Mouse (Mus musculus): ENCODE data around the gene Pigb.

DNA sequence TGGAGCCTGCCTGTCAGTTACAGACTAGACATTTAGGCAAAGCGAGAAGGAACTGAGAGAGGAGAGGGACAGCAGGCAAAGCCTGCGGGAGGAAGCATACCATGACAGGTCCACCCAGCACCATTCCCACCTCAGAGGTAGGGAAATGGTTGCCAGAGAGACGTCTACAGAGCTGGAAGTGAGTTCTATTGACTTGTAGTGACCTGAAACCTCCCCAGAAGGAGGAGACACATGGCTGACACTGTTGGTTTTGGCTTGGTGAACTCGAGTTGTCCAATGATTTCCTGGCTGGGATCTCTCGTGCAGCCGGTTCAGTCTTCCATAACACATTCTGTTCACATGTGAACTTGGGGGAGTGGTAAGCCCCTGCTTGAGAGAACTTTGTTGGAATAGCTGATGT lies 43.8 kb upstream of the Pigb start:
- TF ChIP-seq POLR2A (IDR thresholded peaks at IDR 0.05; ENCODE audit: low read depth, low read length) (no peak), CTCF (IDR thresholded peaks at IDR 0.05; ENCODE audit: borderline replicate concordance, insufficient read depth, low read length) (no peak)

All from embryonic fibroblast, embryonic 13.5 days (primary cell).